Mouse (Mus musculus): ENCODE results near the gene Rcor1. TPM values are rescaled to one million over a fixed set of nuclear protein-coding genes. Genes with fewer than 3 reads are reported as not detected.
A peak's percentile ranks its signal among the peaks of the same experiment; 100 is the strongest.

Rcor1 gene
- polyA plus RNA-seq, 1 experiment: 11.5 TPM

GRCm38 (mm10) chr12:111021138-111021537, 18.0 kb upstream of the Rcor1 start:
- WGBS: 55% methylated on average over 1 of the region's 1 CpGs
- no peaks in the 10 kb centered on the region for H3K36me3 ChIP-seq (ENCODE audit: control insufficient read depth, insufficient read depth, low read length)
- no peak for DNase-seq
- no peaks in the 10 kb centered on the region for H3K27me3 ChIP-seq (replicated peaks; ENCODE audit: control insufficient read depth, insufficient read depth, low read length)
- H3K27ac ChIP-seq (ENCODE audit: insufficient read depth, low read depth, low read length): no peak overlapping the region
- TF ChIP-seq POLR2A (IDR thresholded peaks at IDR 0.05; ENCODE audit: low read depth, low read length) (no peak), CTCF (conservative IDR thresholded peaks at IDR 0.05; ENCODE audit: insufficient read depth, insufficient read length, low read depth, low read length) (no peak)
- H3K4me1 ChIP-seq (ENCODE audit: control insufficient read depth, insufficient read depth, low read length): no peaks in the 10 kb centered on the region
- H3K4me3 ChIP-seq (ENCODE audit: insufficient read depth, low read depth, low read length): no peak overlapping the region

- no peak for DNase-seq
- 77% methylated on average over 3 of the region's 3 CpGs for WGBS
- TF ChIP-seq POLR2A (IDR thresholded peaks at IDR 0.05; ENCODE audit: low read depth, low read length): no peak
- TF ChIP-seq CTCF (conservative IDR thresholded peaks at IDR 0.05; ENCODE audit: insufficient read depth, insufficient read length, low read depth, low read length): no peak
- no peaks in the 10 kb centered on the region for H3K4me1 ChIP-seq (ENCODE audit: control insufficient read depth, insufficient read depth, low read length)
- no peaks in the 10 kb centered on the region for H3K27me3 ChIP-seq (replicated peaks; ENCODE audit: control insufficient read depth, insufficient read depth, low read length)
- no peaks in the 10 kb centered on the region for H3K36me3 ChIP-seq (ENCODE audit: control insufficient read depth, insufficient read depth, low read length)
- H3K4me3 ChIP-seq (ENCODE audit: insufficient read depth, low read depth, low read length): no peak overlapping the region
- H3K27ac ChIP-seq (ENCODE audit: insufficient read depth, low read depth, low read length): no peak overlapping the region
These were observed 17.6 kb upstream of the Rcor1 start for GRCm38 (mm10) chr12:111021577-111021976.

GRCm38 (mm10) chr12:111028176-111029167, 10.7 kb upstream of the Rcor1 start:
- no peak for TF ChIP-seq POLR2A (IDR thresholded peaks at IDR 0.05; ENCODE audit: low read depth, low read length)
- TF ChIP-seq CTCF (conservative IDR thresholded peaks at IDR 0.05; ENCODE audit: insufficient read depth, insufficient read length, low read depth, low read length): no peak
- no peak overlapping the region for H3K4me3 ChIP-seq (ENCODE audit: insufficient read depth, low read depth, low read length)
- H3K36me3 ChIP-seq (ENCODE audit: control insufficient read depth, insufficient read depth, low read length): no peaks in the 10 kb centered on the region
- no peaks in the 10 kb centered on the region for H3K4me1 ChIP-seq (ENCODE audit: control insufficient read depth, insufficient read depth, low read length)
- peak; percentile 17 for DNase-seq
- no peak overlapping the region for H3K27ac ChIP-seq (ENCODE audit: insufficient read depth, low read depth, low read length)
- H3K27me3 ChIP-seq (replicated peaks; ENCODE audit: control insufficient read depth, insufficient read depth, low read length): no peaks in the 10 kb centered on the region
- WGBS: 68% methylated on average over 19 of the region's 19 CpGs

GRCm38 (mm10) chr12:111029291-111029890, 9.8 kb upstream of the Rcor1 start:
- Histone ChIP-seq H3K36me3 (ENCODE audit: control insufficient read depth, insufficient read depth, low read length) (no peaks in the 10 kb centered on the region), H3K27ac (ENCODE audit: insufficient read depth, low read depth, low read length) (no peak overlapping the region), H3K4me3 (ENCODE audit: insufficient read depth, low read depth, low read length) (no peak overlapping the region), H3K27me3 (replicated peaks; ENCODE audit: control insufficient read depth, insufficient read depth, low read length) (no peaks in the 10 kb centered on the region), H3K4me1 (ENCODE audit: control insufficient read depth, insufficient read depth, low read length) (no peaks in the 10 kb centered on the region)
- WGBS: 79% methylated on average over 7 of the region's 7 CpGs
- no peak for DNase-seq
- no peak for TF ChIP-seq CTCF (conservative IDR thresholded peaks at IDR 0.05; ENCODE audit: insufficient read depth, insufficient read length, low read depth, low read length)
- no peak for TF ChIP-seq POLR2A (IDR thresholded peaks at IDR 0.05; ENCODE audit: low read depth, low read length)

GRCm38 (mm10) chr12:111032839-111033238, 6.3 kb upstream of the Rcor1 start:
- Histone ChIP-seq H3K27ac (ENCODE audit: insufficient read depth, low read depth, low read length) (no peak overlapping the region), H3K27me3 (replicated peaks; ENCODE audit: control insufficient read depth, insufficient read depth, low read length) (no peaks in the 10 kb centered on the region), H3K4me1 (ENCODE audit: control insufficient read depth, insufficient read depth, low read length) (no peaks in the 10 kb centered on the region; the same call in 1 of the 2 replicates), H3K4me3 (ENCODE audit: insufficient read depth, low read depth, low read length) (no peak overlapping the region), H3K36me3 (ENCODE audit: control insufficient read depth, insufficient read depth, low read length) (no peaks in the 10 kb centered on the region)
- no peak for DNase-seq
- 79% methylated on average over 5 of the region's 5 CpGs for WGBS
- TF ChIP-seq POLR2A (IDR thresholded peaks at IDR 0.05; ENCODE audit: low read depth, low read length): no peak
- no peak for TF ChIP-seq CTCF (conservative IDR thresholded peaks at IDR 0.05; ENCODE audit: insufficient read depth, insufficient read length, low read depth, low read length)

- Histone ChIP-seq H3K27me3 (replicated peaks; ENCODE audit: control insufficient read depth, insufficient read depth, low read length) (no peaks in the 10 kb centered on the region), H3K27ac (ENCODE audit: insufficient read depth, low read depth, low read length) (no peak overlapping the region), H3K4me3 (ENCODE audit: insufficient read depth, low read depth, low read length) (no peak overlapping the region), H3K4me1 (ENCODE audit: control insufficient read depth, insufficient read depth, low read length) (no peaks in the 10 kb centered on the region; the same call in 1 of the 2 replicates), H3K36me3 (ENCODE audit: control insufficient read depth, insufficient read depth, low read length) (no peaks in the 10 kb centered on the region)
- WGBS: 72% methylated on average over 12 of the region's 12 CpGs
- DNase-seq: no peak
- TF ChIP-seq POLR2A (IDR thresholded peaks at IDR 0.05; ENCODE audit: low read depth, low read length) (no peak), CTCF (conservative IDR thresholded peaks at IDR 0.05; ENCODE audit: insufficient read depth, insufficient read length, low read depth, low read length) (no peak)
These were observed 3.8 kb upstream of the Rcor1 start for GRCm38 (mm10) chr12:111035182-111035824.
